Mouse (Mus musculus): ENCODE results near the gene Gm47969. TPM values are rescaled to one million over a fixed set of nuclear protein-coding genes. Genes with fewer than 3 reads are reported as not detected.

The Gm47969 gene
- polyA plus RNA-seq, 1 experiment from 2014 or later: not detected

DNA sequence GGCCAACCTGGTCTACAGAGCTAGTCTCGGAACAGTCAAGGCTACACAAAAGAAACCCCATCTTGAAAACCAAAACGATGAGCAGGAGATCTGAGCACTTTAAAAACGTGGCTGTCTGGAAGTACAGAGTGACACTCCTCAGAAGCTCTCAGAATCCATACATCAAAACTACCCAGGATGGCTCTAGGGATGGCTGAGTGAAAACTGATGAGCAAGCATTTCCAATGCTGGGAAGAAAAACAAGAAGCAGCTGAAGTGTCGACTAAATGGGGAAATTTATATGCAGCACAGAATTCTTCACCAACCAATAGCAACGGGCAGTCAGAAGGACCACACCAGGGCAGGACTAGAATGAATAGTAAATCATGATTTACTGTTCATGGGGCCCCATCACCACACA lies 10.2 kb upstream of the Gm47969 start:
- no peak overlapping the region for H3K4me2 ChIP-seq (ENCODE audit: low read length)
- no peak for ATAC-seq
- no peak overlapping the region for H3K27ac ChIP-seq (ENCODE audit: low read length)
- no peaks in the 10 kb centered on the region for H3K27me3 ChIP-seq (replicated peaks; ENCODE audit: control insufficient read depth, insufficient read depth, low read length)
- H3K9ac ChIP-seq (replicated peaks; ENCODE audit: low read depth, low read length): no peak overlapping the region
- H3K4me1 ChIP-seq (replicated peaks; ENCODE audit: control insufficient read depth, insufficient read depth, low read length): peaks cover 8% of the 10 kb centered on the region; the same call in 1 of the 2 replicates
- no peaks in the 10 kb centered on the region for H3K36me3 ChIP-seq (ENCODE audit: control insufficient read depth, insufficient read depth)
- H3K4me3 ChIP-seq (replicated peaks; ENCODE audit: low read length): no peak overlapping the region
- 70% methylated on average over 5 of the region's 5 CpGs for WGBS
- H3K9me3 ChIP-seq (ENCODE audit: control insufficient read depth, low read length): no peaks in the 10 kb centered on the region

DNA sequence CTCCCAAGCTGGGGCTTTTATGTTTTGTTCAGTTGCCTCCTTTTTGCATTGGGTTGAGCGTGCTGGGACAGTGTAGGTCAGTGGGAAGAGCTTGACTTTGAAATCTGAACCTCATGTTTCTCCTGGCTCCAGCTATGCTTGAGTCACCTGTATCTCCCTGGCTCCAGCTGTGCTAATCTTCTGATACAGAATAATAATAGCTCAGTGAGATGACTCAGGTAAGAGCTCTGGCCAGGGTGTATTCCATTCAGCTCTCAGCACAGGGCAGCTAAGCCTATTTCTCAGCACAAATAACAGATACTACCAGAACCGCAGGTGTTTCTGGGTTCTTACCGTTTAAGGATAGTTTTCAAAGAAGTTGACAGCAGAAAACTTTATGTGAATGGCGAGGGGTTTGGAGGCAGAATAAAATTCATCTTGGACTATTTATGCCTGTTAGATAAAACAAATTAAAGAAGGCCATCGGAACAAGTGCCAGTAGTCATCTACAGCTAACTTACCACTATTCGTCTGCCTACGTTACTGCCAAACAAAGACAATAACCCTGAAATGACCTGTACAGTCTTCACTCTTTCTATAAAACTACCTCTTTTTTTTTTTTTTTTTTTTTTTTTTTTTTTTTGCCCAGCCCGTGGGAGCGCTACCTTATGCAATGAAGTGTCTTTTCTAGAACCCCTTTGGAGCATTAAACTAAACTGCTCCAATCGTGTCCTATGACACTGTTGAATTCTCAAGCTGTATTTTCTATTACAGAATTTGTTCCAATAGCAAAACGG lies 7.7 kb upstream of the Gm47969 start:
- Histone ChIP-seq H3K27me3 (replicated peaks; ENCODE audit: control insufficient read depth, insufficient read depth, low read length) (no peaks in the 10 kb centered on the region), H3K9me3 (ENCODE audit: control insufficient read depth, low read length) (no peaks in the 10 kb centered on the region), H3K4me2 (ENCODE audit: low read length) (no peak overlapping the region), H3K4me3 (replicated peaks; ENCODE audit: low read length) (no peak overlapping the region), H3K4me1 (replicated peaks; ENCODE audit: control insufficient read depth, insufficient read depth, low read length) (peaks cover 8% of the 10 kb centered on the region; the same call in 1 of the 2 replicates), H3K27ac (ENCODE audit: low read length) (no peak overlapping the region), H3K36me3 (ENCODE audit: control insufficient read depth, insufficient read depth) (no peaks in the 10 kb centered on the region), H3K9ac (replicated peaks; ENCODE audit: low read depth, low read length) (no peak overlapping the region)
- ATAC-seq: no peak
- WGBS: 65% methylated on average over 11 of the region's 11 CpGs

DNA sequence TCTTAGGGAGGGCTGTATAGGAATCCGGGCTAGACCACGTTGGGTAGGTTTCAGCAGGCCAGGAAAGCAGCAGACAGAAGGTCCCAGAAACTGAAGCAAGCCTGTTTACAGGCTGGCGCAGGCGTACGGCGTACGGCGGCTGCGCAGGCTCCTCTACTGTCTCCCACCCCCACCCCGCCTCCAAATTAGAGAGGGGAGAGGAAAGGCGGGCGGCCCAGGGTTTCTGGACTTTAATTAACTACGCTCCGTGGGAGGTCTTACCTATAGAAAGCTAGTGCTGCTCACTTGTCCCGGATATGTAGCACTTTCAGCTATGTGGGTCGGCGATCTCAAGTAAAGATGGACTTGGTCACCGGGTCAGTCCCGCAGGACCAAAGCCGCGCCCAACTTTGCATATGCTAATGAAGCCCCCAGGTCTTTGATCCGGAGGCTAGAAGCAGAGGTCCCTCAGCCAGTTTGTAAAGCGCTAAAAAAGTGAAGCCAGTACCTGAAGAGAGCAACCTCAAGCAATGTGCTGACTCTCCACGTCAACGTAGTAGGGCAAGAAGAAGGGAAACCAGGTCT lies 6.5 kb upstream of the Gm47969 start, which contains the start of gene Slc19a3:
Gene Slc19a3 (minus strand): TSS at position 340 of the 564 bp plus-strand sequence.
- peak within 1 kb of the TSS; percentile 64 for H3K9ac ChIP-seq (replicated peaks; ENCODE audit: low read depth, low read length)
- H3K27ac ChIP-seq (ENCODE audit: low read length): 0 out of 2 replicates have a peak within 1 kb of the TSS, but pooled peaks have one; percentile 23
- peaks cover 8% of the 10 kb centered on the region; the same call in 1 of the 2 replicates for H3K4me1 ChIP-seq (replicated peaks; ENCODE audit: control insufficient read depth, insufficient read depth, low read length)
- no peaks in the 10 kb centered on the region for H3K27me3 ChIP-seq (replicated peaks; ENCODE audit: control insufficient read depth, insufficient read depth, low read length)
- H3K36me3 ChIP-seq (ENCODE audit: control insufficient read depth, insufficient read depth): no peaks in the 10 kb centered on the region
- no peaks in the 10 kb centered on the region for H3K9me3 ChIP-seq (ENCODE audit: control insufficient read depth, low read length)
- WGBS: under 1% methylated on average over 25 of the region's 25 CpGs
- peak within 1 kb of the TSS; percentile 62 for H3K4me3 ChIP-seq (replicated peaks; ENCODE audit: low read length)
- ATAC-seq: peak; percentile 96
- peak within 1 kb of the TSS; percentile 91 for H3K4me2 ChIP-seq (ENCODE audit: low read length)

DNA sequence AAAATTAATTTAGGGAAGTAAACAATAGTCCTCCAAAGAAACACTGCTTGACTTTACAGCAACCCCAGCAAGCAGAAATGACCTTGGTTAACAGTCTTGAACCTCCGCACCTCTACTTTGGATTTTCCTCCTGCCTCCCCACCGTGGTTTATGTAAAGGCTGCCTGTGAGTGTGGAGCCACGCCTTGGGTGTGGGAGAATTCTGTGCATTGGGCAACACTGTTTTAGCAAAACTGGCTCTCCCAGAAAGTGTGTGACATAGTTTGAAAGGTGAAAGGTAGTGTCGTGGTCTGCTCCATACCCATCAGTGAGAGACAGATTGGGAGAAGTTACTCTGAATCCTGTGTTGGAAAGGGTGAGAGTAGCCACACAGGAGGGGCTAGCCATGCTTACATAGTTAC lies 5.7 kb upstream of the Gm47969 start:
- WGBS: 83% methylated on average over 4 of the region's 4 CpGs
- no peak overlapping the region for H3K4me3 ChIP-seq (replicated peaks; ENCODE audit: low read length)

DNA sequence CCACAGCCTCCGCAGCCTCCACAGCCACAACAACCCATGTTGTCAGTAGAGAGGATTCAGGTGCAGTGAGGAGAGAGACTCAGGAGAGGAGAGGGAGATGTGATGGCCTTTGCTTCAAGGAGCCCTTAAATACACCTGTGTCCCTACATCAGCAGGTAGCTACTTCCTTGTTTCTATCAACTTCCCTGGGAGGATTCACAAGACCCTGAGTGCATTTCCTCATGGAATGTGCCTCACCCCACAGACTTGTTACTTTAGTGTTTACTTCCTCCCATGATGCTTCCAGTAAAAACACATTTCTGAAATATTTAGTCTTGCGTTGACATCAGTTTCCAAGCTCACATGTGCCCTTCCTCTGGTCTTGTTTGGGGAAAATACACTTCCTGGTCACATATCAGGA lies 2.4 kb upstream of the Gm47969 start, which contains the start of gene Krtap28-10:
Gene Krtap28-10 (minus strand): TSS at position 101 of the 400 bp plus-strand sequence.
- H3K9me3 ChIP-seq (ENCODE audit: control insufficient read depth, low read length): no peaks in the 10 kb centered on the region
- H3K27me3 ChIP-seq (replicated peaks; ENCODE audit: control insufficient read depth, insufficient read depth, low read length): no peaks in the 10 kb centered on the region
- 98% methylated on average over 2 of the region's 2 CpGs for WGBS
- H3K4me2 ChIP-seq (ENCODE audit: low read length): no peak within 1 kb of the TSS
- ATAC-seq: no peak
- no peak within 1 kb of the TSS for H3K9ac ChIP-seq (replicated peaks; ENCODE audit: low read depth, low read length)
- no peak within 1 kb of the TSS for H3K4me3 ChIP-seq (replicated peaks; ENCODE audit: low read length)
- H3K27ac ChIP-seq (ENCODE audit: low read length): no peak within 1 kb of the TSS
- no peaks in the 10 kb centered on the region for H3K36me3 ChIP-seq (ENCODE audit: control insufficient read depth, insufficient read depth)
- peaks cover 8% of the 10 kb centered on the region; the same call in 1 of the 2 replicates for H3K4me1 ChIP-seq (replicated peaks; ENCODE audit: control insufficient read depth, insufficient read depth, low read length)

More for the DNA sequence above, 5.7 kb upstream of the Gm47969 start:
- no peak for ATAC-seq
- H3K36me3 ChIP-seq (ENCODE audit: control insufficient read depth, insufficient read depth): no peaks in the 10 kb centered on the region
- H3K4me1 ChIP-seq (replicated peaks; ENCODE audit: control insufficient read depth, insufficient read depth, low read length): peaks cover 8% of the 10 kb centered on the region; the same call in 1 of the 2 replicates
- no peaks in the 10 kb centered on the region for H3K9me3 ChIP-seq (ENCODE audit: control insufficient read depth, low read length)
- no peak overlapping the region for H3K27ac ChIP-seq (ENCODE audit: low read length)
- H3K4me2 ChIP-seq (ENCODE audit: low read length): no peak overlapping the region
- H3K27me3 ChIP-seq (replicated peaks; ENCODE audit: control insufficient read depth, insufficient read depth, low read length): no peaks in the 10 kb centered on the region
- no peak overlapping the region for H3K9ac ChIP-seq (replicated peaks; ENCODE audit: low read depth, low read length)

DNA sequence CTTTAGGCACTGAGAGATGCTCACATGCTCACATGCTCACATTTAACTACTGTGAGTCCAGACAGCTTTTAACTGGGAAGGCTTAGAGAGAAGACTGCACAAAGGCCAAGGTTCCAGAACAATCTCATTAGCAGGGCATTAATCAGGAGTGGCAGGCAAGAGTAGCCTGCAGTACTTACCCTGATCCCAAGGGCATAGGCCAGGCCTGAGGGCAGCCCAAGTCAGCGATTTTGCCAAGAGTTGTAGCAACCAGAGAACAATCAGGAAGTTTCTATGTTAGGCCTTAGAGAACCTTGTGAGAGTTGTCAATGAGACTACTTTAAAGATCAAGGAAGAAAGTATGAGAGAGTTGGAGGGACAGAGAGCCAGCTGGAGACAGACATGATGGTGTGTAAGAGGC lies 13.7 kb downstream of the Gm47969 start:
- no peaks in the 10 kb centered on the region for H3K9me3 ChIP-seq (ENCODE audit: control insufficient read depth, low read length)
- no peak overlapping the region for H3K27ac ChIP-seq (ENCODE audit: low read length)
- no peak overlapping the region for H3K4me2 ChIP-seq (ENCODE audit: low read length)
- no peaks in the 10 kb centered on the region for H3K36me3 ChIP-seq (ENCODE audit: control insufficient read depth, insufficient read depth)
- WGBS: 79% methylated on average over 1 of the region's 1 CpGs
- no peaks in the 10 kb centered on the region for H3K4me1 ChIP-seq (replicated peaks; ENCODE audit: control insufficient read depth, insufficient read depth, low read length)
- H3K27me3 ChIP-seq (replicated peaks; ENCODE audit: control insufficient read depth, insufficient read depth, low read length): no peaks in the 10 kb centered on the region
- H3K9ac ChIP-seq (replicated peaks; ENCODE audit: low read depth, low read length): no peak overlapping the region
- H3K4me3 ChIP-seq (replicated peaks; ENCODE audit: low read length): no peak overlapping the region
- no peak for ATAC-seq

DNA sequence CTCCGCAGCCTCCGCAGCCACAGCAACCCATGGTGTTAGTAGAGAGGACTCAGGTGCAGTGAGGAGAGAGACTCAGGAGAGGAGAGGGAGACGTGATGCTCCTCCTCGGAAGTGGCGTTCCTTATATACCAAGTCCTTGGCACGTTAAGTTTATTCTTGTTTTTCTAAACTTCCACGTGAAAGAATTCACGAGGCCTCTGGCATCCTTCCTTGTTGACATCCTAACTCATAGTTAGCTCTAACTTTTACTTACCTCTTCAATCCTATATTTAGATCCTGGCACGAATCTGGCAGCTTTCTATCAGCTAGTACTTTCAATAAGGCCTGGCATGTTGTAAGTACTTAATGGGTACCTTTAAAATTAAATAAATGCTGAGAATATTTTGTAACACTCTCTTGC lies 14.5 kb downstream of the Gm47969 start, which contains the start of gene A030005K14Rik:
Gene A030005K14Rik (minus strand): TSS at position 101 of the 400 bp plus-strand sequence.
- no peaks in the 10 kb centered on the region for H3K9me3 ChIP-seq (ENCODE audit: control insufficient read depth, low read length)
- H3K4me3 ChIP-seq (replicated peaks; ENCODE audit: low read length): no peak within 1 kb of the TSS
- H3K27ac ChIP-seq (ENCODE audit: low read length): no peak within 1 kb of the TSS
- no peaks in the 10 kb centered on the region for H3K36me3 ChIP-seq (ENCODE audit: control insufficient read depth, insufficient read depth)
- H3K27me3 ChIP-seq (replicated peaks; ENCODE audit: control insufficient read depth, insufficient read depth, low read length): no peaks in the 10 kb centered on the region
- 88% methylated on average over 9 of the region's 9 CpGs for WGBS
- no peak within 1 kb of the TSS for H3K4me2 ChIP-seq (ENCODE audit: low read length)
- no peak for ATAC-seq
- H3K9ac ChIP-seq (replicated peaks; ENCODE audit: low read depth, low read length): no peak within 1 kb of the TSS
- no peaks in the 10 kb centered on the region for H3K4me1 ChIP-seq (replicated peaks; ENCODE audit: control insufficient read depth, insufficient read depth, low read length)

DNA sequence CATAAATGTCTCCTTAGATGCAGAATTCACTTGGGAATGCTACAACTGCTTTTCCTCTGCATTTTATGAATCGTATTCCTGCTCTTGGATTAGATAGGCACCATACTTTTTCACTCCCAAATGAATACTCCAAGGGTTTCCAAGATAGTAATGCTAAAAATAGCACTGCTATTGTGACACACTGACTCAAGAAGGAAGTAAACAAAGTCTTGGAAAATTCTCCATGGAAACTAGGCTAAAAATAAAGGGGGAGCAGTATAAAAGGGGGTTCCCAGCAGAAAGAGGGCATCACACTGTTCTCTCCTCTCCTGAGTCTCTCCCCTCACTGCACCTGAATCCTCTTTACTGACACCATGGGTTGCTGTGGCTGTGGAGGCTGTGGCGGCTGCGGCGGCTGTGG lies 15.9 kb downstream of the Gm47969 start, which contains the start of gene Krtap28-13:
Gene Krtap28-13 (plus strand): TSS at position 288 of the 400 bp plus-strand sequence.
- no peaks in the 10 kb centered on the region for H3K4me1 ChIP-seq (replicated peaks; ENCODE audit: control insufficient read depth, insufficient read depth, low read length)
- 93% methylated on average over 4 of the region's 4 CpGs for WGBS
- ATAC-seq: no peak; the same call in 1 of the 2 replicates

DNA sequence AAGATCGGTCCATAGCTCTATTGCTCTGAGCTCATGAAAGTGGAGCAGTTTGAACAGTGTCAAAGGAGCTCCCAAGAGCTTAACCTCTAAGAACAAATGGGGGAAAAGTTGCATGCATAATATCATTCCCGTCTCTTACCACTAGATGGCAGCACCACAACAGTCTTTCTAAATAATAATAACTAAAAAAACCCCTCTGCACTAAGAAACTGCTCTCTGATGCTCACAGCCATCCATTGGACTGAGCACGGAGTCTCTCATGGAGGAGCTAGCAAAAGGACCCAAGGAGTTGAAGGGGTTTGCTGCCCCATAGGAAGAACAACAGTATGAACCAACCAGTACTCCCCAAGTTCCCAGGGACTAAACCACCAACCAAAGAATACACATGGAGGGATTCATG lies 20.1 kb downstream of the Gm47969 start:
- WGBS: 30% methylated on average over 3 of the region's 3 CpGs
- Histone ChIP-seq H3K27me3 (replicated peaks; ENCODE audit: control insufficient read depth, insufficient read depth, low read length) (no peaks in the 10 kb centered on the region), H3K4me2 (ENCODE audit: low read length) (no peak overlapping the region), H3K9ac (replicated peaks; ENCODE audit: low read depth, low read length) (no peak overlapping the region), H3K4me3 (replicated peaks; ENCODE audit: low read length) (no peak overlapping the region), H3K9me3 (ENCODE audit: control insufficient read depth, low read length) (no peaks in the 10 kb centered on the region), H3K27ac (ENCODE audit: low read length) (no peak overlapping the region), H3K36me3 (ENCODE audit: control insufficient read depth, insufficient read depth) (no peaks in the 10 kb centered on the region), H3K4me1 (replicated peaks; ENCODE audit: control insufficient read depth, insufficient read depth, low read length) (no peaks in the 10 kb centered on the region)
- ATAC-seq: 0 out of 2 replicates have a peak, but pooled peaks have one; percentile 28

More for the DNA sequence above, 15.9 kb downstream of the Gm47969 start, which contains the start of gene Krtap28-13:
- Histone ChIP-seq H3K9me3 (ENCODE audit: control insufficient read depth, low read length) (no peaks in the 10 kb centered on the region), H3K4me2 (ENCODE audit: low read length) (no peak within 1 kb of the TSS), H3K4me3 (replicated peaks; ENCODE audit: low read length) (no peak within 1 kb of the TSS), H3K27ac (ENCODE audit: low read length) (no peak within 1 kb of the TSS), H3K27me3 (replicated peaks; ENCODE audit: control insufficient read depth, insufficient read depth, low read length) (no peaks in the 10 kb centered on the region), H3K9ac (replicated peaks; ENCODE audit: low read depth, low read length) (no peak within 1 kb of the TSS), H3K36me3 (ENCODE audit: control insufficient read depth, insufficient read depth) (no peaks in the 10 kb centered on the region)

All from forebrain, embryonic 16.5 days (tissue).